Mouse (Mus musculus): ENCODE data around the gene Sec23b.

Gene Sec23b

GRCm38 (mm10) chr2:144555820-144556552 lies at the start of gene Sec23b:
TSS of gene Sec23b (plus strand) at chr2:144556229.
- DNase-seq = peak; percentile 97

- no peak for DNase-seq
These were observed 41.4 kb upstream of the Sec23b start for GRCm38 (mm10) chr2:144514619-144515018.

DNA sequence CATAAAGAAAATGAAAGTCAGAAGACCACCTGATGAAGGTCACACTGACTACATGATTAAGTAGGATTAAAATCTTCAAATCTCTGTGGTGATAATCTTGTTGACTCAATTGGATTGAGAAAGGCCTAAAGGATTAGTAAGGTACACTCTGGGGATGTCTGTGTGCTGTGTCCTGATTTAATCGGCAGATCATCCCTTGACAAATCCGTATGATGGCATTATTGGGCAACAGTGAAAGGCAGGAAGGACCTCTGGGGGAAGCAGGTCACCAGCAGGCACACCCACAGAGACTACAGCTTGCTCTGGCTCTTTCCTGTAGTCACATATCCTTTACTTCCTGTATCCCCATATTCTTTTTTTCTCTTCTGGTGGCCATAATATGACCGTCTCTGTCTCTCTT lies 36.3 kb upstream of the Sec23b start:
- DNase-seq = no peak

GRCm38 (mm10) chr2:144525856-144526255 lies 30.2 kb upstream of the Sec23b start:
- DNase-seq = peak; percentile 20 to 22

DNA sequence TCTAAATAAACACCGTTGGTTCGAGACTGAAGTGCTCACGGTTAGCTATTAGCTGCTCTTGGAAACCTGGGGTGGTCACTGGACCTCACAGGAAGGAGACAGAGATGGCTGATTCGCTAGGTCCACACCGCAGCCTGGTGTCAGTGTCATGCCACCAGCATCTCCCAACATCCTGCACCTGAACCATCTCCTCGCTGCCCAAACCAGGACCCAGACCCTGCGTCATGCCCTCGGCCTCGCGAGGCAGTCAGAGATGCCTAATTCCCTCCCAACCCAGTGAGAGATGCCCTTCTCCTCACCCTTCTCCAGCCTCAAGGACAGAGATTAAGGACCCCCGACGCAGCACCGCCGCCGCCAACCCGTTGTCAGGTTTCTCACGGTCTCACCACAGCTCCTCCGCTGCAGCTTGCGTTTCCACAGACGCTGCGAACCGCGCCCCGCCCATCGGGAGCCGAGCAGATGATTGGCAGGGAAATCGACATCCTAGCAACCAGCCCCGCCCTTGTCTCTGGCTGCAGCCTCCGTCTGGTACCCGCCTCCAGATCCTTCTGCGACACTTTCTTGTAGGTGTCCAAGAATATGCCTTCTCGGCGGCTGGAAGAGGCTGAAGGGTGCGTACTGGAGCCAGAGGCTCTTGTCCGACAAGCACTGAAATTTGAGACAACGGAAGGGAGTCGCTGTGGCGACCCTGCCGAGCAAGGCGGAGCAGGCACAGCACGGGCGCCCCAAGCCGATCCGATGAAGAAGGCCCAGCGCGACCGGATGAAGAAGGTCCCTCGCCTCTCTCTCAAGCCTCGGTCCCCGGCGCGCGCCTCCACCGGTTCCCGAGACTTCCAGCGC lies 28.8 kb upstream of the Sec23b start, which contains the start of the genes Dzank1 and Polr3f:
Dzank1 (minus strand) TSS at position 434 of the 840 bp plus-strand sequence.
Polr3f (plus strand) TSS at position 738 of the 840 bp plus-strand sequence.
- peak; percentile 97 to 98 for DNase-seq

DNA sequence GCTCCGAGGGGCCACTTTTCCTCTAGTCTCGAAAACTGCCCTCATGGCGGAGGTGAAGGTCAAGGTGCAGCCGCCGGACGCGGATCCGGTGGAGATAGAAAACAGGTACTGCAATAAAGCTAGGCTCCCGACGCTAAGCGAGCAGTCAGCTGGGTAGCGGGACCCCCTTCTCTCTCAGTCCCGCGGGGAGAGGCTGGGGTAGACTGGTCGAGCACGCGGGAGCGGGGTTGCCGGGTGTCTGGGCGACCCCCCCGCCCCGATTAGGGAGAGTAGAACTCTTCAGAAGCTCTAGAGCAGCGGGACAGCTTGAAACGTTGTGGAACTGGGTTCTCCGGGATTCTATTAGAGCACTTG lies 28.2 kb upstream of the Sec23b start:
- DNase-seq = no peak

DNA sequence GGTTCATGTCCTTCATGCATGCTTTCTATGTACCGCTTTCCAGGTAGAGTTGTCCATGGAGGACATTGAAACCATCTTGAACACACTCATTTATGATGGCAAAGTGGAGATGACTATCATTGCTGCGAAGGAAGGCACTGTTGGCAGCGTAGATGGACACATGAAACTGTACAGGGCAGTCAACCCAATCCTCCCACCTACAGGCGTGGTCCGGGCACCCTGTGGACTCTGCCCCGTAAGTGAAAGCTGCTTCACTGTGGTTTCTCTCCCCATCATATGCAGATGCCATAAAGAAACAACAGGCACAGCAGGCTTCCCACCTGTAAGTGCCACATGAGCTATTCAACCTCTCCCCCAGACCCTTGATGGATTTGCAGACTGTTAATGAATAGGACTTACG lies 18.9 kb upstream of the Sec23b start:
- no peak for DNase-seq

GRCm38 (mm10) chr2:144541246-144541645 lies 14.8 kb upstream of the Sec23b start:
- DNase-seq = no peak

- DNase-seq = no peak
These were observed 12.4 kb upstream of the Sec23b start for GRCm38 (mm10) chr2:144543670-144544069.

- no peak for DNase-seq
These were observed 11.4 kb upstream of the Sec23b start for GRCm38 (mm10) chr2:144544630-144545029.

DNA sequence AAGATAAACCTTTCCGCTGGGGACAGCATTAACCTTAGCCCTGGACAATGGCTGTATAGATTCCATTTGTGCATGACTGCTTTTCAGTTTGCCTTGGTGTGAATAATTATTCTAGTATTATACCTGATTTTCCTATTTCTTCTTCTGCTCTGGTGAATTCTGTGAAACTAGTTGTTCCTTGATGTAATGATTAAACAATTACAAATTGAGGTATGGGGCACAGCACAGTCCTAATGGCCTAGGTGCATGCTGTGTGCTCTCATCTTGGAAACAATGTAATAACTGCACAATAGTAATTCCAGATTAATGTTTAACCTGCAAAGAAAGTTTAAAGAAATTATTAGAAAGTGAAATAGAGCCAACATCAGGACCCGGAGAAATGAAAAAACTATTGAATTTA lies 11.0 kb upstream of the Sec23b start:
- no peak for DNase-seq

- DNase-seq = no peak
These were observed 10.5 kb upstream of the Sec23b start for GRCm38 (mm10) chr2:144545481-144545880.

GRCm38 (mm10) chr2:144547559-144547958 lies 8.5 kb upstream of the Sec23b start:
- no peak for DNase-seq

GRCm38 (mm10) chr2:144550529-144550928 lies 5.5 kb upstream of the Sec23b start, which contains the start of gene Rbbp9:
TSS of gene Rbbp9 (minus strand) at chr2:144550869.
- DNase-seq = peak; percentile 80 to 81

DNA sequence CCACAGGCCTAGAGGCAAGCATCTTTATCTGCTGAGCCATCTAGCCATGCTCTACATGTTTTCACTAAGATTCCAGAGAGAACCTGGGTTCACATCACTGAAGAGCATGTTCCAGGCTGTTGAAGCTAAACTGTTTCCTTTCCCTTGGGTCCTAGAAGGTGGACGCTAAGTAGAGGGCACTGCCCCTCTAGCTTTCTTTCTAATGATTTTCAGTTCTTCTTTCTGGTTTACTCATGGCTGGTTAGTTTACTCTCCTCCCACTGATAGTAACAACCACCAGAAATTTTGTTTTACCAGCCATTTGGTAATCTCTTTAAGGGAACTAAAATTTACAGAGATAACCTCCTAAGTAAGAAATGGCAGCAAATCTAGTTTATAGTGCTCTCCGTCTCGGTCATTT lies 2.1 kb upstream of the Sec23b start:
- no peak for DNase-seq

DNA sequence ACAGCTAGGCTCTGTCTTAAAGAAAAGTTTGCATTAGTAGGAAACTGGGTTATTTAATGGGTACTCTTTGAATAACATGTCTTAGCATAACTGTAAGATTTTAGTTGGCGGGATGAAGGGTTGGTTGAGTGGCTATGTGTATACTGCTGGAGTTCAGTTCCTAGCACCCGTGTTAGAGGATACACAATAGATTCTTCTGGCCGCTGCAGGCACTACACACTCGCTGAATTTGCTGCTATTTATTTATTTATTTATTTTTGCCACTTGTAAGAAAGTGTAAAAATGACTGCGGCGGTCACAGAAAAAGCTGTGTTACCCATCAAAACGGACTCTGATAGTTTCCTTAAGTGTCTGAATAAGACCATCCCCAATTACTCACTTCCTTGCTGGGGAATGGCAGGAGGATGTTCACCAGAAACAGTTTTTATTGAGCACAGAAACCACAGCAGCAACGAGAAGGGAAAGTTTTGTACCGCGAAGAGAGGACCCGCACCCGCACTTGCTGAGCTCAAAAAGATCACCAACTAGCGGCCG lies 676 bp upstream of the Sec23b start:
- no peak for DNase-seq

GRCm38 (mm10) chr2:144588723-144589122 lies 32.7 kb downstream of the Sec23b start:
- peak; percentile 10 to 11 for DNase-seq

GRCm38 (mm10) chr2:144593036-144593435 lies 37.0 kb downstream of the Sec23b start:
- peak; percentile 6 to 14 for DNase-seq

DNA sequence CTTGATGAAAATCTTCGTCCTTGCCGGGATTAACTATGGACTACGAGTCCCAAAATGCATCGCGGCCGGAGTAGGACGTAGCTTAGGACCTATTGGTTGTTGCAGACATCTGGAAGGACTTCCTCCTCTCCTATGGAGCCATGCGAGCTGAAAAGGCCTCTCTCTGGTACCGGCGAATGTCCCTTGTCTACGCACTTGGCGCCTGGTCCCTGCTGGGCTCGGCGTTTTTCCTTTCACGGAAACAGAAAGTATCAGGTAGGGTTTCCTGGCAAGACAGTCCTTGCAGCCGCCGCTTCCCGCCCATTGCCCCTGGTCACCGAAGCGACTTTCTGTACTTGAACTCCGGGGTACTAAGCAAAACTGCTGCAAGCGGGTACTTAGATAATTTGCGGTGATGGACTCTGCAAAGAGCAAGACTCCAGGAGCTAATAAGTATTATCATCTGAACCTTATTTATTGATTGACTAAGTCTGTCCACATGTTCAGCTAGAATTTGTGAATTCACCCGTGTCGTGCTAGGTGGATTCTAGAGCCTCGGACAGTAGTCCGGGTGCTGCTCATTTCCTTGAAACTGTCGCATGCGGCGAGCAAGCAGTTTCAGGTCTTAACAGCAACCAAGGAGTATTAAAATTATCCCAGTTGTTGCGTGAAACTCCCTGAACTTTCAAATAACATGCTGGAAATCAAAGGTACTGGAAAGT lies 38.1 kb downstream of the Sec23b start, which contains the start of gene Smim26:
Smim26 (plus strand) TSS at position 104 of the 701 bp plus-strand sequence.
- peak; percentile 82 to 86 for DNase-seq

- no peak for DNase-seq
These were observed 42.0 kb downstream of the Sec23b start for GRCm38 (mm10) chr2:144598006-144598405.

- peak; percentile 96 for DNase-seq
These were observed 44.0 kb downstream of the Sec23b start, which contains the start of gene Dtd1 for GRCm38 (mm10) chr2:144599831-144600687. TSS of gene Dtd1 (plus strand) at chr2:144599897.

DNA sequence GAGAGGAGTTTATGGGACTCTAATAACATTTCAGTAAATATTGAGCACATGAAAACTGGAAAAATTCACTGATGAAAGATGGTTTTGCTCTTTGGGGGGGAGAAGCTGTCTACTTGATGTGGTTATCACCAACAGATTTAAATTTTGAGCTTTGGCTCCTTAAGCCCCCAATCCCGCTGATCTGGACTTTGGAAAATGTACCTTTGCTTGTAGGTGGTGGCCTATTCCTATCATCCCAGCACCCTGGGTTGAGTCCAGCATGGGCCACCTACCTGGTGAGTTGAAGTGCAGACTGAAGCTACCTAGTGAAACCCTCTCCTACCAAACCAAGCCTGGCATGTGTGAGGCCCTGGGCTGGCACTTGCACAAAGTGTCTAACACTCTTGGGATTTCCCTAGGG lies 45.5 kb downstream of the Sec23b start:
- DNase-seq = no peak

Data from cerebellum, postnatal 10 days (tissue).